Mouse (Mus musculus): Measurements from ENCODE around the gene Ola1. TPM values are rescaled to one million over a fixed set of nuclear protein-coding genes. Genes with fewer than 3 reads are reported as not detected.

Ola1 gene
- polyA plus RNA-seq (2014; fragmentation: Illumina TruSeq; extraction: RNeasy Lipid Tissue Mini Kit (QIAGEN cat#74804); ENCODE audit: low read depth, low replicate concordance): 37.5 TPM

DNA sequence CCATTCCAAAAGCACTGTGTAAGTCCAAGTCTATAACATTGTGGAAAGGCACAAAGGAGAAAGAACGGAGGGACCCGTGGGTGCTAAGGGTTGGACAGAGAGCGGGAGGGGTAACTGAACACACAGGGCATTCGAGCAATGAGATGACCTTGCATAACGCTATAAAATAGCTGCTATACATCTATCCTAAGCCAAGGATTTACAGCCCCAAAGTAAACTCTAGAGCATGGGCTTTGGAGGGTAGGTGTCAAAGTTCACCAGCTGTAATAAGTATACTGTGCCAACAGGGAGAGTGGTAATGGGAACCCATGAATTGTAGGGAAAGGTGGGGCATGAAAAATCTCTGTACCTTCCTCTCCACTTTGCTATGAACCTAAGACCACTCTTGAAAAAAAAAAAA lies at the start of gene Ola1:
Gene Ola1, minus strand, starts transcription at position 12 of the 400 bp plus-strand sequence.

Other genes with a start within 250 kb of the Ola1 start
- 31.5 TPM for gene Sp3, start 238.5 kb downstream of the Ola1 start, polyA plus RNA-seq (2014; fragmentation: Illumina TruSeq; extraction: RNeasy Lipid Tissue Mini Kit (QIAGEN cat#74804); ENCODE audit: low read depth, low replicate concordance)
- gene Gm11084, start 232.2 kb downstream of the Ola1 start, polyA plus RNA-seq (2014; fragmentation: Illumina TruSeq; extraction: RNeasy Lipid Tissue Mini Kit (QIAGEN cat#74804); ENCODE audit: low read depth, low replicate concordance): not detected
- not detected for gene Sp9, start 53.0 kb upstream of the Ola1 start, polyA plus RNA-seq (2014; fragmentation: Illumina TruSeq; extraction: RNeasy Lipid Tissue Mini Kit (QIAGEN cat#74804); ENCODE audit: low read depth, low replicate concordance)
- gene Scrn3, start 93.7 kb upstream of the Ola1 start, polyA plus RNA-seq (2014; fragmentation: Illumina TruSeq; extraction: RNeasy Lipid Tissue Mini Kit (QIAGEN cat#74804); ENCODE audit: low read depth, low replicate concordance): 31.7 TPM
- gene Cir1, start 93.8 kb upstream of the Ola1 start, polyA plus RNA-seq (2014; fragmentation: Illumina TruSeq; extraction: RNeasy Lipid Tissue Mini Kit (QIAGEN cat#74804); ENCODE audit: low read depth, low replicate concordance): 20.2 TPM
- gene Gpr155, start 167.6 kb upstream of the Ola1 start, polyA plus RNA-seq (2014; fragmentation: Illumina TruSeq; extraction: RNeasy Lipid Tissue Mini Kit (QIAGEN cat#74804); ENCODE audit: low read depth, low replicate concordance): 10.0 TPM

Measured in heart, adult 10 weeks (tissue).